Mouse (Mus musculus) embryonic fibroblast, embryonic 13.5 days (primary cell): ENCODE data around the gene Ptprd.

Source experiments
- CTCF ChIP-seq: IDR thresholded peaks from 2 replicates; pipeline ENCODE4 v1.5.1; 2011; ENCODE audit warnings: mild to moderate bottlenecking, control low read depth, low read length, moderate library complexity, borderline replicate concordance; ENCODE audit not compliant: insufficient read depth
- POLR2A ChIP-seq: IDR thresholded peaks from 2 replicates; pipeline ENCODE4 v1.6.1; 2011; ENCODE audit warnings: low read depth, mild to moderate bottlenecking, control low read depth, low read length, moderate library complexity

GRCm38 (mm10) chr4:76222520-76222919 is 1989.2 kb downstream of the Ptprd start:
- no peak for TF ChIP-seq CTCF
- no peak for TF ChIP-seq POLR2A
